21 mouse cellular contexts compared by ENCODE assay signal in genomic region chr1:53844122-53844913, GRCm38 (mm10). TPM values are rescaled to one million over a fixed set of nuclear protein-coding genes. Genes with fewer than 3 reads are reported as not detected.
DNase-seq lines count a peak whose midpoint lies in the region; ATAC-seq and TF ChIP-seq lines count a peak whose summit lies in the region.
"Had no signal": no experiment of that assay in that cellular context is flagged by ENCODE, and none has a peak within 500 bp of the region (broad histone marks: within the 10 kb centered on the region; RNA-seq: fewer than 3 reads in every experiment).

No protein-coding gene starts in this region.

- H3K4me2 ChIP-seq in kidney, embryonic 15.5 days = no peak overlapping the region
- H3K4me2 ChIP-seq in neural tube, embryonic 15.5 days = no peak overlapping the region
- H3K4me2 ChIP-seq: forebrain, embryonic 13.5 days; heart, embryonic 12.5 days; hindbrain, embryonic 15.5 days had no signal

- ATAC-seq in kidney, embryonic 15.5 days (replicated peaks; ENCODE audit: low FRiP score) = 0 out of 2 replicates have a peak, but pooled peaks have one; percentile 33
- ATAC-seq in neural tube, embryonic 15.5 days (ENCODE audit: low FRiP score) = peak; percentile 84
- ATAC-seq: forebrain, embryonic 13.5 days; liver, postnatal 0 days had no signal

- 0 out of 2 replicates have a peak, but pooled peaks cover 3% of the 10 kb centered on the region for H3K4me1 ChIP-seq in kidney, embryonic 15.5 days
- peaks cover 12% of the 10 kb centered on the region for H3K4me1 ChIP-seq in thymus, adult 2 months (replicated peaks; ENCODE audit: control insufficient read depth, insufficient read depth, low read length)
- peaks cover 11% of the 10 kb centered on the region; the same call in 1 of the 2 replicates for H3K4me1 ChIP-seq in neural tube, embryonic 15.5 days
- H3K4me1 ChIP-seq: forebrain, embryonic 13.5 days; heart, embryonic 12.5 days; hindbrain, embryonic 15.5 days had no signal

- no peak overlapping the region for H3K9ac ChIP-seq in kidney, embryonic 15.5 days
- H3K9ac ChIP-seq in neural tube, embryonic 15.5 days (replicated peaks) = no peak overlapping the region
- H3K9ac ChIP-seq: forebrain, embryonic 13.5 days; heart, embryonic 12.5 days; hindbrain, embryonic 15.5 days; liver, postnatal 0 days had no signal

- TF ChIP-seq CTCF in thymus, adult 2 months (IDR thresholded peaks at IDR 0.05; ENCODE audit: borderline replicate concordance, control insufficient read depth, extremely low read depth, insufficient read depth, low read length, poor library complexity) = no peak

- no peak overlapping the region for H3K4me3 ChIP-seq in kidney, embryonic 15.5 days (replicated peaks)
- no peak overlapping the region for H3K4me3 ChIP-seq in thymus, adult 2 months (ENCODE audit: control insufficient read depth, insufficient read depth, low read length)
- H3K4me3 ChIP-seq in neural tube, embryonic 15.5 days (replicated peaks) = no peak overlapping the region
- H3K4me3 ChIP-seq: erythroblast, embryonic 14.5 days; forebrain, embryonic 13.5 days; heart, embryonic 12.5 days; hindbrain, embryonic 15.5 days; layer of hippocampus, adult 2 months; limb, embryonic 10.5 days had no signal

- H3K9me3 ChIP-seq in kidney, embryonic 15.5 days (replicated peaks) = no peaks in the 10 kb centered on the region
- H3K9me3 ChIP-seq in neural tube, embryonic 15.5 days (replicated peaks) = no peaks in the 10 kb centered on the region
- H3K9me3 ChIP-seq: forebrain, embryonic 13.5 days; heart, embryonic 12.5 days; hindbrain, embryonic 15.5 days; limb, embryonic 10.5 days had no signal

- WGBS in kidney, embryonic 15.5 days = 67% methylated on average over 8 of the region's 8 CpGs
- WGBS in thymus, adult 2 months = 98% methylated on average over 8 of the region's 8 CpGs
- WGBS in neural tube, embryonic 15.5 days = 60% methylated on average over 8 of the region's 8 CpGs

- H3K27ac ChIP-seq in kidney, embryonic 15.5 days = peak overlapping the region; percentile 48; the same call in 1 of the 2 replicates
- peak overlapping the region; percentile 58; the same call in 1 of the 2 replicates for H3K27ac ChIP-seq in thymus, adult 2 months (ENCODE audit: control insufficient read depth, insufficient read depth, low read length)
- H3K27ac ChIP-seq in neural tube, embryonic 15.5 days (replicated peaks) = 0 out of 2 replicates have a peak overlapping the region, but pooled peaks have one; percentile 18
- H3K27ac ChIP-seq: forebrain, embryonic 13.5 days; hindbrain, embryonic 15.5 days; layer of hippocampus, adult 2 months; limb, embryonic 10.5 days had no signal

- no peak for DNase-seq in kidney, postnatal 4 days
- DNase-seq in thymus, adult 2 months = no peak
- no peak for DNase-seq in thymus, postnatal 4 days
- no peak for DNase-seq in urinary bladder, postnatal 10 days (ENCODE audit: low spot score)
- no peak for DNase-seq in cerebellum, postnatal 10 days
- DNase-seq: adrenal gland, postnatal 36 days; cerebellum, adult 18-20 months; cerebellum, postnatal 36 days; heart, postnatal 14 days; liver, postnatal 0 days; lung, postnatal 36 days; right cerebral cortex, postnatal 14 days; thymus, postnatal 25 days had no signal

- no peak for TF ChIP-seq POLR2A in thymus, adult 2 months (IDR thresholded peaks at IDR 0.05; ENCODE audit: control insufficient read depth, extremely low read depth, insufficient read depth, low read length, poor library complexity)

- H3K27me3 ChIP-seq in kidney, embryonic 15.5 days = no peaks in the 10 kb centered on the region
- H3K27me3 ChIP-seq in thymus, adult 2 months (ENCODE audit: control insufficient read depth, insufficient read depth, low read length) = no peaks in the 10 kb centered on the region
- no peaks in the 10 kb centered on the region for H3K27me3 ChIP-seq in neural tube, embryonic 15.5 days (replicated peaks)
- H3K27me3 ChIP-seq: forebrain, embryonic 13.5 days; heart, embryonic 12.5 days; hindbrain, embryonic 15.5 days had no signal

- H3K36me3 ChIP-seq in kidney, embryonic 15.5 days = no peaks in the 10 kb centered on the region
- H3K36me3 ChIP-seq in thymus, adult 2 months (ENCODE audit: control insufficient read depth, insufficient read depth, low read length) = no peaks in the 10 kb centered on the region
- H3K36me3 ChIP-seq in neural tube, embryonic 15.5 days = no peaks in the 10 kb centered on the region
- H3K36me3 ChIP-seq: hindbrain, embryonic 15.5 days; limb, embryonic 10.5 days had no signal

RNA-seq across cellular contexts. Expression of gene Stk17b, which starts 59.3 kb away (rescaled TPM):
- polyA plus RNA-seq in kidney, embryonic 15.5 days (2015; fragmentation: Nextera tagmentation; extraction: Ambion mirVana) = 13.0 and 16.5 TPM in 2 replicates
- polyA plus RNA-seq in thymus, adult 2 months (2012; rRNA removed) = 27.2 and 33.1 TPM in 2 replicates
- polyA plus RNA-seq in neural tube, embryonic 15.5 days (2015; fragmentation: Nextera tagmentation; extraction: Ambion mirVana) = 6.1 and 10.4 TPM in 2 replicates
